Mouse (Mus musculus) kidney, embryonic 14.5 days (tissue): ENCODE measurements at regions not wholly inside any gene's neighbourhood (a gene's known extent, or its start where the extent isn't known, plus 50 kb on each side); places are given as distances from the start of the nearest gene placed in this dataset.

Experiments
- ATAC-seq: fragments of 200-750 bp; cut with Nextera tagmentation; 2 replicates; pipeline ENCODE4 v1.8.0; 2017; ENCODE audit warnings: moderate number of reproducible peaks, mild to moderate bottlenecking, moderate TSS enrichment, moderate library complexity; ENCODE audit not compliant: low FRiP score, low TSS enrichment
- H3K27ac ChIP-seq: fragments of 300-500 bp; sonication (generic); 2 replicates; pipeline ENCODE4 v1.5.1; 2014; ENCODE audit warnings: low read depth, mild to moderate bottlenecking, low read length, moderate library complexity, mixed read lengths
- H3K27me3 ChIP-seq: fragments of 300-500 bp; sonication (generic); 2 replicates; pipeline ENCODE4 v1.6.1; 2014; ENCODE audit warnings: mild to moderate bottlenecking, low read length; ENCODE audit not compliant: control insufficient read depth, insufficient read depth
- H3K36me3 ChIP-seq: fragments of 300-500 bp; sonication (generic); 2 replicates; pipeline ENCODE4 v1.6.1; 2014; ENCODE audit warnings: low read length, mixed read lengths; ENCODE audit not compliant: control insufficient read depth, insufficient read depth
- H3K4me1 ChIP-seq: fragments of 300-500 bp; sonication (generic); 2 replicates; pipeline ENCODE4 v1.6.1; 2014; ENCODE audit warnings: low read length, mixed read lengths; ENCODE audit not compliant: control insufficient read depth, insufficient read depth
- H3K4me2 ChIP-seq: fragments of 300-500 bp; sonication (generic); replicated peaks from 2 replicates; pipeline ENCODE4 v1.6.1; 2014; ENCODE audit warnings: low read depth, mild to moderate bottlenecking, low read length
- H3K4me3 ChIP-seq: fragments of 300-500 bp; sonication (generic); 2 replicates; pipeline ENCODE4 v1.5.1; 2014; ENCODE audit warnings: mild to moderate bottlenecking, low read length
- H3K9ac ChIP-seq: fragments of 300-500 bp; sonication (generic); 2 replicates; pipeline ENCODE4 v1.6.1; 2014; ENCODE audit warnings: low read depth, mild to moderate bottlenecking, low read length, moderate library complexity
- H3K9me3 ChIP-seq: fragments of 300-500 bp; sonication (generic); 2 replicates; pipeline ENCODE4 v1.6.1; 2016; ENCODE audit warnings: low read length; ENCODE audit not compliant: control insufficient read depth
- WGBS: fragments of 180-500 bp; shearing (Covaris S2); extraction: QIAGEN DNeasy Blood & Tissue Kit; methylation state at CpG from one replicate; pipeline ENCODE4 v1.1.7; 2014; 5-methylcytosine and 5-hydroxymethylcytosine counted together

DNA sequence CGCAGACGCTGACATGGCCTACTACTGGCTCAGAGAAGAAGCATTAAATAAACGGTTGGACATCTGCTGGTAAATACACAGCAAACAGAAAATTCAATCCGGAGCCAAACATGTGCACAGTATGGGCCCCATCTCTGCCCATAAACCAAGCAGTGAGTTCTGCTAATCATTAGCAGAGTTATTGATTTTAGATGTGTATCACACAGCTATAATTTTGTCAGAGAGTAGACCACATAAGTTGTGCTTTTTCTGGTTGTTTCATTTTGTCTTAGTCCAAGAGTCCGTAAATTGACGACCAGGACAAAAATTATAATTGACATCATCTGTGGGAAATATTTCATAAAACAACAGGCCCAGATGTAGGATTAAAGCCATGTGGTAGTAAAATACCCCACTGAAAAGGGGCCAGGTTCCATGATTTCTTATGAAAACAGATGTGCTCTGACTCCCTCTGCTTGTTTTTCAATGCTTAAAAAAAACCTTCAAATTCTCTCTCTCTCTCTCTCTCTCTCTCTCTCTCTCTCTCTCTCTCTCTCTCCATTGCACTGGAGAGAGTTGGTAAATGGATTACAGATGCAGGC is 339.3 kb downstream of the Hao1 start:
- ATAC-seq: 0 out of 2 replicates have a peak, but pooled peaks have one; percentile 28
- Histone ChIP-seq H3K4me2 (no peak overlapping the region), H3K4me1 (no peaks in the 10 kb centered on the region), H3K9ac (no peak overlapping the region), H3K27me3 (no peaks in the 10 kb centered on the region), H3K27ac (no peak overlapping the region), H3K4me3 (no peak overlapping the region), H3K36me3 (no peaks in the 10 kb centered on the region), H3K9me3 (no peaks in the 10 kb centered on the region)
- 84% methylated on average over 6 of the region's 6 CpGs for WGBS

DNA sequence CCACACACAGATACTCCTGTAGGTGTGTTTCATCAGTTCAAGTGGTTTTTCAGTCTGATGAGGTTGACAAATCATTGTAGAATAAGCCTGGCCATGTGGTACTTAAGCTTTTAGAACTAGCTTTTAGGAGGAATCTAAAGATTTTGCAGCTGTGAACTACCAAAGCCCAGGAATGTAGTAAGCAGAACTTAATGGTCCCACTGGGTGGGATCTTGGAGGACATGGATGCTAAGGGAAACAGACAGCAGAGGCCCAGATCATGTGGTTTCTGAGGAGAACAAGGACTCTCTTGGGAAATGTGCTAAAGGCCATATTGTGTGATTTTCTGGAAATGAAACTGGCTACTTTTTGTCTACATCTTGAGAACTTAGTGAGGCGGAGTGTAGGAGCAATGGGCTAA is 350.9 kb downstream of the Hao1 start:
- WGBS: 86% methylated on average over 1 of the region's 1 CpGs
- Histone ChIP-seq H3K9me3 (no peaks in the 10 kb centered on the region), H3K36me3 (no peaks in the 10 kb centered on the region), H3K9ac (no peak overlapping the region), H3K27me3 (no peaks in the 10 kb centered on the region), H3K27ac (no peak overlapping the region), H3K4me3 (no peak overlapping the region), H3K4me2 (no peak overlapping the region), H3K4me1 (no peaks in the 10 kb centered on the region)
- ATAC-seq: no peak

DNA sequence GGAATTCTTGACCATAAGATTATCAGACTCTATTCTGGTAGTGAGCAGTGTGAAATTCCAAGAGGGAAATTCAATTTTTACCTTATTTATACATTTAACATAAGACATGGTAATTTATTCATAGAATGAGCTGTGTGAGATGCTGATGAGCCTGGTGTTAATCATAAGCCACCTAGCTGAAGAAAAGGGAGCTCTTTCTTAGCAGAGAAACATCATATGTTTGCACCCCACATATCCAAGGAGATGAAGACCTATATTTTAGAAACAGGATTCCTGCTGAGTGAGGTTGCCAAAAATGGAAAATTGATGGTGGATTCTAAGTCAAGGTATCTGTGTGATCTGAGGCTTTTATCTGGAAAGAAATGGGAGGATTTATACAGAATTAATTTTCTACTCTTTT is 358.2 kb downstream of the Hao1 start:
- Histone ChIP-seq H3K9ac (no peak overlapping the region), H3K4me2 (no peak overlapping the region), H3K27me3 (no peaks in the 10 kb centered on the region), H3K36me3 (no peaks in the 10 kb centered on the region), H3K27ac (no peak overlapping the region), H3K9me3 (no peaks in the 10 kb centered on the region), H3K4me1 (no peaks in the 10 kb centered on the region), H3K4me3 (no peak overlapping the region)
- ATAC-seq: no peak

DNA sequence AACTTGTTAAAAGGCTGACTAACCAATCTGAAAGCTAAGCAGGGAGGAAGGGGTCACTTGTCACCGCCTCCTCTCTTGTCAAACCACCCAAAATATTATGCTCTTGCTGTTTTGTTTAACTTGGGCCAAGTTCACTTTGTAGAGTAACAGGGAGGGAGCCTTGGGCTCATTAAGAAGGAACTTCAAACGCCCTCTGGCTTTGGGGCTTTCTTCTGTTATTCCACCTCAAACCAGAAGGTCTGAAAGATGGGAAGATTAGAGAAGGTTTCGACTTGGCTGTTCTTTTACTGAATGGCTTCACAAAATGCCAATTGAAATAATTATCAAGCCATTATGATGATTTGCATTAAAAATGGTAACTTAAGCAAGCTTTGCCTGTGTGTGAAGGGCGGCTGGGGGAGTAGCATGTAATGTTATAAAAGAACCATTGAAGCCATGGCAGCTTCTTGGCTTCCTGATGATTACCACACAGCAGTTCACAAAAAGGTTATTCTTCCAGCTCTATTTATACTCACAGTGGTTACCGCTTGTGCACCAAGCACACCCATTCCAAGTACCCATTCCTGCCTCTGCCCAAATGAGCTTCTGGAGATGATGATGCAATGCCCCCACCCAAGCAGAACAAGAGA is 364.6 kb downstream of the Hao1 start:
- WGBS: 65% methylated on average over 5 of the region's 5 CpGs
- Histone ChIP-seq H3K4me1 (no peaks in the 10 kb centered on the region), H3K9me3 (no peaks in the 10 kb centered on the region), H3K9ac (no peak overlapping the region), H3K4me3 (no peak overlapping the region), H3K27ac (no peak overlapping the region), H3K36me3 (no peaks in the 10 kb centered on the region), H3K4me2 (no peak overlapping the region), H3K27me3 (no peaks in the 10 kb centered on the region)
- no peak for ATAC-seq
